In the genomic region with DNA sequence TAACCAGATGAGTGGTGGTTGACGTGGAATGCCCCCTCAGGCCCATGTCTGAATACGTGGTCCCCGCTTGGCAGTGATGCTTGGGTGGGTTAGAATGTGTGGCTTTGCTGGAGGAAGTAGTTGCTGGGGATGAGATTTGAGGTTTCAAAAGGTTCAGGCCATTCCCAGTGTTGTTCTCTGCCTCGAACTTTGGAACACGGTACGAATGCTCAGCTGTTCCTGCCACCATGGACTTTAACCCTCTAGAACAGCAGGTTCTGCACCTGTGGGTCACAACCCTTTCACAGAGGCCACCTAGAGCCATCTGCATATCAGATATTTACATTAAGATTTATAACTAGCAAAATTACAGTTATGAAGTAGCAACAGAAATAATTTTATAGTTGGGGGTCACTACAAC, we compare ENCODE assay signal across 18 mouse cellular contexts. TPM values are rescaled to one million over a fixed set of nuclear protein-coding genes. Genes with fewer than 3 reads are reported as not detected.
DNase-seq lines count a peak whose midpoint lies in the region; ATAC-seq and TF ChIP-seq lines count a peak whose summit lies in the region.
"Had no signal": no experiment of that assay in that cellular context is flagged by ENCODE, and none has a peak within 500 bp of the region (broad histone marks: within the 10 kb centered on the region; RNA-seq: fewer than 3 reads in every experiment).

No protein-coding gene starts in this region.

- DNase-seq in kidney, adult 11 months: peak; percentile 57
- DNase-seq in kidney, adult 9 months: peak; percentile 82
- DNase-seq in kidney, postnatal 4 days: no peak
- peak; percentile 18 for DNase-seq in kidney, postnatal 14 days
- no peak for DNase-seq in left cerebral cortex, adult 2 months (ENCODE audit: extremely low spot score in 1 of 2, low spot score in 2 of 2)
- DNase-seq: adrenal gland, postnatal 14 days; cerebellum, adult 11-12 months; cerebellum, adult 9-10 months; cerebellum, postnatal 25 days; gastrocnemius, postnatal 10 days; heart, adult 18-20 months; heart, postnatal 10 days; heart, postnatal 4 days had no signal

- no peak overlapping the region for H3K9ac ChIP-seq in kidney, embryonic 14.5 days (ENCODE audit: low read depth, low read length)
- H3K9ac ChIP-seq: embryonic facial prominence, embryonic 12.5 days had no signal

- H3K4me1 ChIP-seq in kidney, embryonic 14.5 days (ENCODE audit: control insufficient read depth, insufficient read depth, low read length): no peaks in the 10 kb centered on the region
- peaks cover 14% of the 10 kb centered on the region; the same call in 1 of the 2 replicates for H3K4me1 ChIP-seq in small intestine, adult 2 months (ENCODE audit: control insufficient read depth, insufficient read depth, insufficient read length, low read length)
- H3K4me1 ChIP-seq: embryonic facial prominence, embryonic 12.5 days had no signal

- peaks cover 34% of the 10 kb centered on the region for H3K36me3 ChIP-seq in kidney, embryonic 14.5 days (ENCODE audit: control insufficient read depth, insufficient read depth, low read length)
- H3K36me3 ChIP-seq in small intestine, adult 2 months (ENCODE audit: control insufficient read depth, insufficient read depth, low read length): peaks cover 26% of the 10 kb centered on the region

- no peak overlapping the region for H3K27ac ChIP-seq in kidney, embryonic 14.5 days (ENCODE audit: low read depth, low read length)
- peak overlapping the region; percentile 91 for H3K27ac ChIP-seq in small intestine, adult 2 months (ENCODE audit: insufficient read depth, low read depth, low read length)
- no peak overlapping the region for H3K27ac ChIP-seq in left cerebral cortex, adult 2 months
- H3K27ac ChIP-seq: embryonic facial prominence, embryonic 12.5 days; heart, embryonic 10.5 days had no signal

- ATAC-seq in kidney, embryonic 14.5 days (ENCODE audit: low FRiP score, low TSS enrichment): no peak
- ATAC-seq: forebrain, embryonic 16.5 days had no signal

- H3K27me3 ChIP-seq in kidney, embryonic 14.5 days (ENCODE audit: control insufficient read depth, insufficient read depth, low read length): no peaks in the 10 kb centered on the region
- H3K27me3 ChIP-seq in small intestine, adult 2 months (ENCODE audit: control insufficient read depth, insufficient read depth, low read length): no peaks in the 10 kb centered on the region
- H3K27me3 ChIP-seq: embryonic facial prominence, embryonic 12.5 days had no signal

- TF ChIP-seq CTCF in small intestine, adult 2 months (IDR thresholded peaks at IDR 0.05; ENCODE audit: extremely low read depth, insufficient read length, insufficient replicate concordance, low read depth, low read length): no peak
- no peak for TF ChIP-seq CTCF in left cerebral cortex, adult 2 months (IDR thresholded peaks at IDR 0.05)

- TF ChIP-seq POLR2A in small intestine, adult 2 months (IDR thresholded peaks at IDR 0.05; ENCODE audit: low read depth, low read length): no peak

- no peaks in the 10 kb centered on the region for H3K9me3 ChIP-seq in kidney, embryonic 14.5 days (ENCODE audit: control insufficient read depth, low read length)
- H3K9me3 ChIP-seq: embryonic facial prominence, embryonic 12.5 days; heart, embryonic 10.5 days had no signal

- H3K4me2 ChIP-seq in kidney, embryonic 14.5 days (replicated peaks; ENCODE audit: low read depth, low read length): no peak overlapping the region
- H3K4me2 ChIP-seq: embryonic facial prominence, embryonic 12.5 days had no signal

- intact Hi-C loops in left cerebral cortex, adult 2 months (cut with DNase I): no loop called here

- no peak overlapping the region for H3K4me3 ChIP-seq in kidney, embryonic 14.5 days (ENCODE audit: low read length)
- H3K4me3 ChIP-seq in small intestine, adult 2 months (ENCODE audit: low read depth, low read length): no peak overlapping the region
- H3K4me3 ChIP-seq in left cerebral cortex, adult 2 months: no peak overlapping the region
- H3K4me3 ChIP-seq: embryonic facial prominence, embryonic 12.5 days; heart, embryonic 10.5 days had no signal

- WGBS in kidney, embryonic 14.5 days: 93% methylated on average over 6 of the region's 6 CpGs
- WGBS in small intestine, adult 2 months: 53% methylated on average over 6 of the region's 6 CpGs

RNA-seq across cellular contexts. Expression of a gene that starts 11.3 kb away (rescaled TPM):
- 1.7 TPM in 2 replicates for polyA plus RNA-seq in kidney, embryonic 14.5 days (2014; fragmentation: Nextera tagmentation; extraction: Ambion mirVana)
- polyA plus RNA-seq in small intestine, adult 2 months (2012; rRNA removed): 2.7 and 3.6 TPM in 2 replicates
- under 1 TPM; 0.56 to 0.79 TPM for total RNA-seq in left cerebral cortex, adult 2 months (2021)

RNA-seq across cellular contexts. Expression of a gene that starts 16.2 kb away (rescaled TPM):
- 27.0 and 27.7 TPM in 2 replicates for polyA plus RNA-seq in kidney, embryonic 14.5 days (2014; fragmentation: Nextera tagmentation; extraction: Ambion mirVana)
- polyA plus RNA-seq in small intestine, adult 2 months (2012; rRNA removed): 5.2 and 18.2 TPM in 2 replicates
- 10 to 100 TPM; 24.2 to 24.8 TPM for total RNA-seq in left cerebral cortex, adult 2 months (2021)

RNA-seq across cellular contexts. Expression of a gene that starts 16.2 kb away (rescaled TPM):
- 11.8 and 19.2 TPM in 2 replicates for polyA plus RNA-seq in kidney, embryonic 14.5 days (2014; fragmentation: Nextera tagmentation; extraction: Ambion mirVana)
- polyA plus RNA-seq in small intestine, adult 2 months (2012; rRNA removed): 5.6 and 10.7 TPM in 2 replicates
- total RNA-seq in left cerebral cortex, adult 2 months (2021): 10 to 100 TPM; 10.2 to 11.2 TPM

RNA-seq across cellular contexts. Expression of a gene that starts 41.9 kb away (rescaled TPM):
- 0.10 and 0.45 TPM in 2 replicates for polyA plus RNA-seq in kidney, embryonic 14.5 days (2014; fragmentation: Nextera tagmentation; extraction: Ambion mirVana)
- 0.01 and 0.06 TPM in 2 replicates for polyA plus RNA-seq in small intestine, adult 2 months (2012; rRNA removed)
- 1 to 10 TPM; 4.7 to 6.0 TPM for total RNA-seq in left cerebral cortex, adult 2 months (2021)

Comparison
In these comparisons a context has a peak if more than half of its experiments do, and no peak if none do; other contexts are left out.
1. DNase-seq: peak in kidney, adult 11 months (single experiment), kidney, adult 9 months (single experiment) and kidney, postnatal 14 days (single experiment); none in kidney, postnatal 4 days (0 of 2) and left cerebral cortex, adult 2 months (0 of 2).